Mouse (Mus musculus) megakaryocyte-erythroid progenitor cell, adult 5 weeks (primary cell): ENCODE results near the gene Cdc25a. TPM values are rescaled to one million over a fixed set of nuclear protein-coding genes. Genes with fewer than 3 reads are reported as not detected.

Experiments used
- polyA plus RNA-seq: library from polyadenylated mRNA; stranded (reverse); fragments of >175 nt; gene quantifications from 2 replicates; pipeline ENCODE4 v1.2.3, GENCODE M21; 2012

Cdc25a gene
- polyA plus RNA-seq: 67.9 and 84.1 TPM in 2 replicates

DNA sequence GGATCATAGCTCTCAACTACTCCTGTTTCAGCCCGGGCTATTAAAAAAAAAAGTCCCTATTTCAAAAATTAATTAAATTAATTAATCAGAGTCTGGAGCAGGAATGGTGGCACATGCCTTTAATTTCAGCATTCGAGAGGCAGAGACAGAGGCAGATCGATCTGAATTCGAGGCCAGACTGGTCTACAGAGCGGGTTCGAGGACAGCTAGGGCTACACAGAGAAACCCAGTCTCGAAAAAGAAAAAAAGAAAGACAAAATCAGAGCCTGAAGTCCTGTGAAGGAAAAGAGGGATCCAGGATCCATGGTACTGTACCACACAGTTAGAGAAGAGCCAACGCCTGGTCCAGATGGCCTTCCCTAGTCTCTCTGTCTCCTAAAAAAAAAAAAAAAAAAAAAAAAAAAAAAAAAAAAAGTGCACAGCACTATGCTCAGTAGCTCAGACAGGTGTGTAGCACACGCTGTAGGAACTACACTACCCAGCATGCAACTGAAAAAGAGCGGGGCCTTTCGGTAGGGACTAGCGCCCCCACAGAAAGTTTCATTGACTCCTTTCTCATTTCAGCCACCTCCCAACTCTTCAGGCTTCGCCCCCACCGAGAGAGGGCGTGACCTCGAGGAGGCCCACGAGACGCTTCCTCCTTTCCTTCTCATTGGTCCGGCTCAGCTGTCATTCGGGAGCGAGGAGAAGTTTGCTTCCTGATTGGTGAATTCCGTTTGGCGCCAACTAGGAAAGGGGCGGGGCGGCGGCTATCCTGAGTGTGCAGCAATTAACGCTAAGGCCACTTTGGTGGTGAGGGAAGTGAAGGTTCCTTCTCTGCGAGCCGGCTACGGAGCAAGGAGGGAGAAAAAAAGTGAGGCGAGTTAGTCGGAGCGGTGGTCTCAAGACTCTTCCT lies at the start of gene Cdc25a:
TSS of gene Cdc25a (plus strand) at position 783 of the 895 bp plus-strand sequence.

DNA sequence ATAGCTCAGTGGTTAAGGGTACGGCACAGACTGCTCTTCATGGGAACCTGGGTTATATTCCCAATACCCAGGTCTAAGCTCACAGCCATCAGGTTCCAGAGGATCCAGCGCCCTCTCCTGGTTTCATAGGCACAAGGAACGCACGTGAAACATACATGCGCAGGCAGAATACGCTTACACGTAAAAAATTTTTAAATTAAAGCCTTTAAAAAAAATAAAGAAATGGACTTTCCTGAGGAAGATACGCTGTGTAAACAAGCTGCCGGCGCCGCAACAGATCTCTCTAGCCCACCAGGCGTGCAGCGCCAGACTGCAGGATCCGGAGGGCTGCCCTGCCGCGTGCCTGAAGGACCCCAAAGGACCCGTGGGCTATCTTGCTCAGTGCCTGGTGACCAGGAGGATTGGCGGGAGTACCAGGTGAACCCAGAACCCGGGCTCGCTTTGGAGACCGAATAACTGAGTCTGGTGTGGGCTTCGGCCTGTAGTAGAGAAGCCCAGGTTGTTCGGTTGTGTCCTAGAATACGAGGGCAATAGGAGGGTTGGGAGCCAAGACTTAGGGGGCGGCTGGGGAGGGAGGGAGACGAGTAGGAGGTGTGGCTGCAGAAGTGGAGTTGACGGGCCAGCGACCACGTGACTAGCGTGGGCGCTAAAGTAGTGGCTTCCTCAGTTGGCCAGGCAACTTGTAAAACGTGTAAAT lies 42.8 kb upstream of the Cdc25a start, which contains the start of gene Nme6:
TSS of gene Nme6 (plus strand) at position 359 of the 697 bp plus-strand sequence.

DNA sequence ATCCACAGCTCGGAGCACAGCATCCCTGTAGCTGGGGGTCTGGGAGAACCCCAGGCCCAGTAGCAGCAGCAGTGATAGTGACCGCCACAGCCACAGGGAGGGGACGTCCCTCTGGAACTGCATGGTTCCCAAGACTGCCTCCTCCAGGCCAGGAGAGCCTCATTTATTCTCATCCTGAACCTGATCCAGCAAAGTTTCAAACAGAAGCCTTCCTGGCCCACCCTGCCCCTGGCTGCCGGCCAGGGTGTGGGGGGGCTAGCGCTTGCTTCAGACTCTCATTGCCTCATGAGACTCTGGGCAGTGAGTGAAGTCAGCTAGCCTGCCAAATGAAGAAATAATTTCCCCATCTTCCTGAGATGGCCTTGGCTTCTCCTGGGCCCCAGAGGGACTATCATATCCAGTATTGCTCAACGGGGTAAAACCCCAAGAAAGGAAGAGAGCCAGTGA lies 26.0 kb upstream of the Cdc25a start, which contains the start of gene Camp:
TSS of gene Camp (minus strand) at position 306 of the 447 bp plus-strand sequence.

DNA sequence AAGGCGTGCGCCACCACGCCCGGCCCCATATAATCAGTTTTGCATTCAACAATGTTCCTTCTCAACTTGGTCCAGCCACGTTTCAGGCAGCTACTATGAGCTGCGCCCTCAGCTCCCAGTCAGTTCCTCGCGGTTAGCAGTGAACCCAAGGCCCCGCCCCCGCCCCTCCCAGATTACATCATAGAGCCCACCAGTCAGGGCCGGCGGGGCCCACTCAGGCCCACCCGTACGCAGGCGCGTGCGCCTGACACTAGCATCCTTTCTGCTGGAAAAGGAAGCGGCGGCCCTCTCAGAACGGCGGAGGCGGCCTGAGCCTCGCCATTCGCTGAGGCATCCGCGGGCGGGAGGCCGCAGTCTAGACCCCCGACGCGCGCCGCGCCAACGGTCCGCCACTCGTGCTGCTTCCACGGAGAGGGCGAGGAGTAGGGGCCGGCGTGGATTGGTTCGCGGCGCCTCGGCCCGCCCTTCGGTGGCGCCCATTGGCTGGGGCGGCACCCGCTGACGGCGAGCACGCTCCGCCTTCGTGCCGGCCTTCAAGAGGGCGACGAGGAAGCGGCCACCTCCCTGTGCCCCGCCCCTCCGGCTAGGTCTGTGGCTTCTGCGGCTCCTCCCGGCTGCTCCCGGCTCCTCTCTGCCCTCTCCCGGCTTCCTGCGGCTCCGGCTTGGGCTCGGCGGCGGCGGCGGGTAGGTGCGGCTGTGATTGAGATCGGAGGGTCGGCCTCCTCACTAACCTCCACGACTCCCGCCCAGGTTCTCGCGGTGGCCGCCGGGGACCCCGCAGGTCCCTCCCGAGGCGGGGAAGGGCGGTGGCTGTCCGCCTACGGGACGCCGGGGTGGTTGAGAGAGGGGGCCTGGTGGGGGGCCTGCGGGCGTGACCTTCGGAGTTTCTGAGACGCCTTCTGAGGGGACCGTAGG lies 56.1 kb downstream of the Cdc25a start, which contains the start of gene Map4:
TSS of gene Map4 (plus strand) at position 204 of the 915 bp plus-strand sequence.

Other genes with a start within 250 kb of the Cdc25a start
- gene Fbxw24, start 249.5 kb upstream of the Cdc25a start, polyA plus RNA-seq: not detected in 2 replicates
- not detected in 2 replicates for gene Fbxw25, start 210.9 kb upstream of the Cdc25a start, polyA plus RNA-seq
- gene Fbxw18, start 172.9 kb upstream of the Cdc25a start, polyA plus RNA-seq: not detected in 2 replicates
- not detected in 2 replicates for gene Fbxw26, start 129.5 kb upstream of the Cdc25a start, polyA plus RNA-seq
- not detected in 2 replicates for gene Fbxw27, start 84.9 kb upstream of the Cdc25a start, polyA plus RNA-seq
- not detected in 2 replicates for gene Spink8, start 63.3 kb upstream of the Cdc25a start, polyA plus RNA-seq
- 8.9 and 9.1 TPM in 2 replicates for gene Nme6, start 42.8 kb upstream of the Cdc25a start, polyA plus RNA-seq
- 615 and 782 TPM in 2 replicates for gene Camp, start 26.0 kb upstream of the Cdc25a start, polyA plus RNA-seq
- 51.0 and 63.5 TPM in 2 replicates for gene Map4, start 55.9 kb downstream of the Cdc25a start, polyA plus RNA-seq
- 38.1 and 43.9 TPM in 2 replicates for gene Smarcc1, start 242.1 kb downstream of the Cdc25a start, polyA plus RNA-seq
- 19.6 and 21.3 TPM in 2 replicates for gene Dhx30, start 242.3 kb downstream of the Cdc25a start, polyA plus RNA-seq